ENCODE assay signal across 14 mouse cellular contexts in genomic region chr8:124260371-124260770, GRCm38 (mm10). TPM values are rescaled to one million over a fixed set of nuclear protein-coding genes. Genes with fewer than 3 reads are reported as not detected.
A peak's percentile ranks its signal among the peaks of the same experiment; 100 is the strongest.
DNase-seq lines count a peak whose midpoint lies in the region; ATAC-seq lines count a peak whose summit lies in the region.
"Had no signal": no experiment of that assay in that cellular context is flagged by ENCODE, and none has a peak within 500 bp of the region (broad histone marks: within the 10 kb centered on the region; RNA-seq: fewer than 3 reads in every experiment).

No protein-coding gene starts in this region.

- H3K27ac ChIP-seq in heart, embryonic 16.5 days (ENCODE audit: low read length) = no peak overlapping the region
- peak overlapping the region; percentile 30; the same call in 1 of the 2 replicates for H3K27ac ChIP-seq in midbrain, embryonic 12.5 days (replicated peaks)
- H3K27ac ChIP-seq in midbrain, embryonic 15.5 days = no peak overlapping the region
- H3K27ac ChIP-seq: lung, embryonic 15.5 days had no signal

- no peaks in the 10 kb centered on the region for H3K9me3 ChIP-seq in heart, embryonic 16.5 days (replicated peaks; ENCODE audit: control insufficient read depth, low read length)
- no peaks in the 10 kb centered on the region for H3K9me3 ChIP-seq in midbrain, embryonic 12.5 days
- H3K9me3 ChIP-seq in midbrain, embryonic 15.5 days = no peaks in the 10 kb centered on the region
- H3K9me3 ChIP-seq: lung, embryonic 15.5 days had no signal

- no peak overlapping the region for H3K4me3 ChIP-seq in heart, embryonic 16.5 days (ENCODE audit: low read length)
- H3K4me3 ChIP-seq in midbrain, embryonic 12.5 days = no peak overlapping the region
- no peak overlapping the region for H3K4me3 ChIP-seq in midbrain, embryonic 15.5 days
- H3K4me3 ChIP-seq: lung, embryonic 15.5 days had no signal

- no peaks in the 10 kb centered on the region for H3K27me3 ChIP-seq in heart, embryonic 16.5 days (ENCODE audit: control insufficient read depth, insufficient read depth, low read length)
- no peaks in the 10 kb centered on the region; the same call in 1 of the 2 replicates for H3K27me3 ChIP-seq in midbrain, embryonic 12.5 days
- no peaks in the 10 kb centered on the region for H3K27me3 ChIP-seq in midbrain, embryonic 15.5 days (replicated peaks)
- H3K27me3 ChIP-seq: lung, embryonic 15.5 days; Patski had no signal

- WGBS in heart, embryonic 16.5 days = 46% methylated on average over 12 of the region's 12 CpGs
- WGBS in midbrain, embryonic 12.5 days = 68% methylated on average over 12 of the region's 12 CpGs
- WGBS in midbrain, embryonic 15.5 days = 54% methylated on average over 12 of the region's 12 CpGs

- H3K4me2 ChIP-seq in heart, embryonic 16.5 days (ENCODE audit: low read depth, low read length) = no peak overlapping the region
- no peak overlapping the region for H3K4me2 ChIP-seq in midbrain, embryonic 12.5 days (replicated peaks)
- H3K4me2 ChIP-seq in midbrain, embryonic 15.5 days = no peak overlapping the region
- H3K4me2 ChIP-seq: lung, embryonic 15.5 days had no signal

- ATAC-seq in heart, embryonic 16.5 days (replicated peaks; ENCODE audit: extremely low read depth, insufficient read depth, low FRiP score) = no peak; the same call in 1 of the 2 replicates
- 0 out of 2 replicates have a peak, but pooled peaks have one; percentile 24 for ATAC-seq in midbrain, embryonic 12.5 days (ENCODE audit: low FRiP score, low read depth)
- no peak for ATAC-seq in midbrain, embryonic 15.5 days (replicated peaks)
- peak; percentile 47 for ATAC-seq in activated CD4-positive, CD25-positive, alpha-beta regulatory T cell, adult 4 months
- ATAC-seq in megakaryocyte-erythroid progenitor cell, adult 5-6 weeks (replicated peaks; ENCODE audit: low FRiP score, low TSS enrichment, poor library complexity, severe bottlenecking) = peak; percentile 45
- ATAC-seq: Patski had no signal

- intact Hi-C loops in heart, postnatal 36 days (cut with DNase I) = no loop called here

- no peaks in the 10 kb centered on the region for H3K36me3 ChIP-seq in heart, embryonic 16.5 days (ENCODE audit: control insufficient read depth, insufficient read depth)
- H3K36me3 ChIP-seq in midbrain, embryonic 12.5 days = no peaks in the 10 kb centered on the region
- H3K36me3 ChIP-seq in midbrain, embryonic 15.5 days (replicated peaks) = no peaks in the 10 kb centered on the region
- H3K36me3 ChIP-seq: lung, embryonic 15.5 days had no signal

- H3K9ac ChIP-seq in heart, embryonic 16.5 days (ENCODE audit: low read length) = 0 out of 2 replicates have a peak overlapping the region, but pooled peaks have one; percentile 22
- no peak overlapping the region for H3K9ac ChIP-seq in midbrain, embryonic 12.5 days (replicated peaks)
- H3K9ac ChIP-seq in midbrain, embryonic 15.5 days = no peak overlapping the region
- H3K9ac ChIP-seq: lung, embryonic 15.5 days had no signal

- no peak for DNase-seq in heart, postnatal 36 days
- DNase-seq in cerebellum, postnatal 14 days = no peak
- DNase-seq in spleen, postnatal 10 days (ENCODE audit: low spot score in 2 of 2) = no peak
- DNase-seq: adrenal gland, postnatal 10 days; kidney, adult 2 months; layer of hippocampus, adult 9-11 months; right cerebral cortex, postnatal 14 days had no signal

- peaks cover 70% of the 10 kb centered on the region for H3K4me1 ChIP-seq in heart, embryonic 16.5 days (ENCODE audit: control insufficient read depth, insufficient read depth, low read length)
- peaks cover 73% of the 10 kb centered on the region for H3K4me1 ChIP-seq in midbrain, embryonic 12.5 days
- H3K4me1 ChIP-seq in midbrain, embryonic 15.5 days = peaks cover 88% of the 10 kb centered on the region

RNA-seq across cellular contexts. Expression of gene Galnt2, which starts 29.2 kb away (rescaled TPM):
- 32.9 and 35.6 TPM in 2 replicates for polyA plus RNA-seq in heart, embryonic 16.5 days (2015; fragmentation: Nextera tagmentation; extraction: Ambion mirVana)
- 10 to 100 TPM; 32.1 to 34.2 TPM for total RNA-seq in heart, postnatal 36 days (2021)
- 80.7 and 86.2 TPM in 2 replicates for polyA plus RNA-seq in midbrain, embryonic 12.5 days (2016; fragmentation: Nextera tagmentation; extraction: Ambion mirVana)
- 67.4 and 78.1 TPM in 2 replicates for polyA plus RNA-seq in midbrain, embryonic 15.5 days (2015; fragmentation: Nextera tagmentation; extraction: Ambion mirVana)
- 10 to 100 TPM; 18.2 to 20.1 TPM for polyA plus RNA-seq in activated CD4-positive, CD25-positive, alpha-beta regulatory T cell, adult 4 months (2017; shearing (Covaris generic))
- 9.5 and 12.4 TPM in 2 replicates for total RNA-seq in megakaryocyte-erythroid progenitor cell, adult 5-6 weeks (2014; fragmentation: Nextera tagmentation)
- total RNA-seq in megakaryocyte-erythroid progenitor cell, adult 5-6 weeks (2017) = 1.9 and 6.8 TPM in 2 replicates

Comparison
In these comparisons a context has a peak if more than half of its experiments do, and no peak if none do; other contexts are left out.
1. ATAC-seq: peak in midbrain, embryonic 12.5 days (single experiment), activated CD4-positive, CD25-positive, alpha-beta regulatory T cell, adult 4 months (single experiment) and megakaryocyte-erythroid progenitor cell, adult 5-6 weeks (single experiment); none in heart, embryonic 16.5 days (single experiment) and midbrain, embryonic 15.5 days (single experiment).